Mouse (Mus musculus): ENCODE results near the gene Tspo2. TPM values are rescaled to one million over a fixed set of nuclear protein-coding genes. Genes with fewer than 3 reads are reported as not detected.

The Tspo2 gene
- polyA plus RNA-seq (2014; fragmentation: Illumina TruSeq; extraction: RNeasy Lipid Tissue Mini Kit (QIAGEN cat#74804); ENCODE audit: low read depth, low replicate concordance) = not detected

GRCm38 (mm10) chr17:48451353-48451675, at the start of gene Tspo2:
Gene Tspo2 (minus strand): TSS chr17:48451522.

GRCm38 (mm10) chr17:48454688-48455087, 3.4 kb upstream of the Tspo2 start, which contains the start of gene Unc5cl:
Gene Unc5cl (plus strand): TSS chr17:48454901.

GRCm38 (mm10) chr17:48432158-48432980, 19.0 kb downstream of the Tspo2 start, which contains the start of gene Apobec2:
Gene Apobec2 (minus strand): TSS chr17:48432930.

GRCm38 (mm10) chr17:48409380-48410298, 41.7 kb downstream of the Tspo2 start, which contains the start of the genes Nfya and Oard1:
Gene Nfya (minus strand): TSS chr17:48409906.
Gene Oard1 (plus strand): TSS chr17:48410014.

Other genes starting within 250 kb of the Tspo2 start
- gene Trem1, start 218.8 kb downstream of the Tspo2 start, polyA plus RNA-seq (2014; fragmentation: Illumina TruSeq; extraction: RNeasy Lipid Tissue Mini Kit (QIAGEN cat#74804); ENCODE audit: low read depth, low replicate concordance) = not detected
- gene Trem3, start 203.7 kb downstream of the Tspo2 start, polyA plus RNA-seq (2014; fragmentation: Illumina TruSeq; extraction: RNeasy Lipid Tissue Mini Kit (QIAGEN cat#74804); ENCODE audit: low read depth, low replicate concordance) = not detected
- gene Treml4, start 187.2 kb downstream of the Tspo2 start, polyA plus RNA-seq (2014; fragmentation: Illumina TruSeq; extraction: RNeasy Lipid Tissue Mini Kit (QIAGEN cat#74804); ENCODE audit: low read depth, low replicate concordance) = not detected
- gene Treml2, start 152.0 kb downstream of the Tspo2 start, polyA plus RNA-seq (2014; fragmentation: Illumina TruSeq; extraction: RNeasy Lipid Tissue Mini Kit (QIAGEN cat#74804); ENCODE audit: low read depth, low replicate concordance) = not detected
- gene B430306N03Rik, start 135.4 kb downstream of the Tspo2 start, polyA plus RNA-seq (2014; fragmentation: Illumina TruSeq; extraction: RNeasy Lipid Tissue Mini Kit (QIAGEN cat#74804); ENCODE audit: low read depth, low replicate concordance) = not detected
- gene Trem2, start 105.1 kb downstream of the Tspo2 start, polyA plus RNA-seq (2014; fragmentation: Illumina TruSeq; extraction: RNeasy Lipid Tissue Mini Kit (QIAGEN cat#74804); ENCODE audit: low read depth, low replicate concordance) = not detected
- not detected for gene Treml1, start 91.6 kb downstream of the Tspo2 start, polyA plus RNA-seq (2014; fragmentation: Illumina TruSeq; extraction: RNeasy Lipid Tissue Mini Kit (QIAGEN cat#74804); ENCODE audit: low read depth, low replicate concordance)
- gene Nfya, start 41.6 kb downstream of the Tspo2 start, polyA plus RNA-seq (2014; fragmentation: Illumina TruSeq; extraction: RNeasy Lipid Tissue Mini Kit (QIAGEN cat#74804); ENCODE audit: low read depth, low replicate concordance) = 16.1 TPM
- 86.4 TPM for gene Oard1, start 41.5 kb downstream of the Tspo2 start, polyA plus RNA-seq (2014; fragmentation: Illumina TruSeq; extraction: RNeasy Lipid Tissue Mini Kit (QIAGEN cat#74804); ENCODE audit: low read depth, low replicate concordance)
- 5.0 TPM for gene Apobec2, start 18.6 kb downstream of the Tspo2 start, polyA plus RNA-seq (2014; fragmentation: Illumina TruSeq; extraction: RNeasy Lipid Tissue Mini Kit (QIAGEN cat#74804); ENCODE audit: low read depth, low replicate concordance)
- gene Unc5cl, start 3.4 kb upstream of the Tspo2 start, polyA plus RNA-seq (2014; fragmentation: Illumina TruSeq; extraction: RNeasy Lipid Tissue Mini Kit (QIAGEN cat#74804); ENCODE audit: low read depth, low replicate concordance) = not detected

Data from kidney, adult 10 weeks (tissue).